Mouse (Mus musculus) B cell, adult 67 days (primary cell): ENCODE data around the gene Ccdc88a. TPM values are rescaled to one million over a fixed set of nuclear protein-coding genes. Genes with fewer than 3 reads are reported as not detected.

Source experiments
- total RNA-seq, 2 experiments: library from RNA; stranded (reverse); gene quantifications; 4 replicates each; pipeline ENCODE4 v1.2.4; 2023

Gene Ccdc88a
- total RNA-seq = 10 to 100 TPM in 1 of 2 experiments, 1 to 10 TPM in 1; 9.8 to 10.8 TPM

GRCm38 (mm10) chr11:29373396-29374273 is at the start of gene Ccdc88a:
Gene Ccdc88a, plus strand, starts transcription at chr11:29373658.

DNA sequence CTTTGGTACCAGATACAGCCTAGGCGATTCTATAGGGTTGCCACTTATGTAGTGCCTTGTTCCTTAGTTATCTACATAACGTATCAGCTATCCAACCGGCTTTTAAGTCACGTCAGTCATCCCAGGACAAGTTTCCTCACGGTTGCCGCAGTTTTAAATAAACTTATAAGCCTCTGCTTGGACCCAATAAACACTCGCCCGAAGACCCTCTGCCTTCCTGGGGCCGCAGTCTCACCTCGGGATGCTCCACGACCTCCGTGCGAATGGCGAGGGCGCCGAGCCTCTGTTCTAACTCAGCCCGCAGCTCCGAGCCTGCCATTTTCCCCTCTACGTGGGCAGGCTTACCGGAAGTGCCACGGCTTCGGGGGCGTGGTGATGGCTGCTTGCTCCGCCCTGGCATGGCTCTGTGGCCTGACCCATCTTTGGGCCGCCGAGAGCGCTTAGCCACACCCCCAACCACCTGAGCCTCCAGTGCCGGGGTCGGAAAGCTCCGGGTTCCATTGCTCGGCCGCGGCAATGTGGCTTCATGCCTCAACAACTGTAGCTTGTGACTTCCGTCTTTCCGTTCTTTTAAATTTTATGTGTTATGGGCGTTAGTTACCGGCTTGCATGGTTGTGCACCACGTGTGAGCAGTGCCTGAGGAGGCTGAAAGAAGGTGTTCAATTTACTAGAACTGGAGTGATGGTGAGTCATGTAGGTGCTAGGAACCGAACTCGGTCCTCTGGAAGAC is 141.4 kb downstream of the Ccdc88a start, which contains the start of gene Prorsd1:
TSS of gene Prorsd1 (minus strand) at position 352 of the 731 bp plus-strand sequence.

DNA sequence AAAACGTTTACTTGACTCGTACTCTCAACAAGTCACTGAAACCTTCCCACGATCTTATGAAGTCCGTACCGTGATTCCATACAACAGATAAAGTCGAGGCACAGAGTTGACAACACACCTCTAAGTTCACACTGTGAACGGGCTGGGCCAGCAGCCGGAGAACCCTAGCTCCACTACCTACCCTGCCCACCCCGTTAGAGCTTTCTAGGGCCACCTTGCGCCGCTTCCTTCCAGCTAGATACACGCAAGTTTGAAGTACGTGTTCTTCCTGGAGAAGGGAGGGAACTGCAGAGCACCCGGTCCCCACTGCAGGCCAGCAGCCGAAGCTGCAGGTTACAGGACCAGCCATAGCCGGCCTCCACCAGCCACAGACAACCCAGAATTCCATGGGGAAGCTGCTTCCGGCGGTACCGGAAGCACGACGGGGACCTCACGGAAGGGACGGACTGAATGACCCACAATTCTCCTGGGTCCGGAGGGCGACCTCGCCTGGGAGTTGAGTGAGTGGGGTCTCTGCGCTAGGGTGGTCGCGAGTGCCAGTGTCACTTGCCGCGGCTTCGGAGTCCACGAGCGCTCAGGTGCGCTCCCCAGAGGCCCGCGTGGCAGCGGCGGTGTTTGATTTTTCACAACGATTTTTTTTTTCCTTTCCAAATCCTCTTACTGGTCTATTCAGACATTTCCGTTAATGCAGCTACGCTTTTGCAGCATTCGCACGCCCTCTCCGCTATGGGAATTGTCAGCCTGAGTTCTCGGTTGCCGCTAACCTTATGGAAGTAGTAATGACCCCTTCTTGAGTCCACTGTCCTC is 152.7 kb downstream of the Ccdc88a start, which contains the start of gene Mtif2:
TSS of gene Mtif2 (plus strand) at position 421 of the 807 bp plus-strand sequence.

GRCm38 (mm10) chr11:29547752-29548503 is 174.5 kb downstream of the Ccdc88a start, which contains the start of the genes Clhc1 and Rps27a:
Gene Clhc1, plus strand, starts transcription at chr11:29547950.
Gene Rps27a, minus strand, starts transcription at chr11:29548109.

Other genes with a start within 250 kb of the Ccdc88a start
- gene Pnpt1, start 242.9 kb upstream of the Ccdc88a start, total RNA-seq = 10 to 100 TPM; 39.3 to 43.5 TPM
- 100 to 1,000 TPM; 145 to 165 TPM for gene Ppp4r3b, start 200.8 kb upstream of the Ccdc88a start, total RNA-seq
- gene Cfap36, start 126.2 kb upstream of the Ccdc88a start, total RNA-seq = 10 to 100 TPM; 24.2 to 24.7 TPM
- gene Prorsd1, start 141.4 kb downstream of the Ccdc88a start, total RNA-seq = 10 to 100 TPM; 38.2 to 50.6 TPM
- gene Mtif2, start 152.8 kb downstream of the Ccdc88a start, total RNA-seq = 10 to 100 TPM; 35.0 to 42.3 TPM
- 1 to 10 TPM in 1 of 2 experiments, under 1 TPM in 1; 0.44 to 1.4 TPM for gene Clhc1, start 174.3 kb downstream of the Ccdc88a start, total RNA-seq
- 1,000 to 10,000 TPM; 1,389 to 1,518 TPM for gene Rps27a, start 174.5 kb downstream of the Ccdc88a start, total RNA-seq